Mouse (Mus musculus): ENCODE results near the gene Gm20388. TPM values are rescaled to one million over a fixed set of nuclear protein-coding genes. Genes with fewer than 3 reads are reported as not detected.
"Not testable (repeated sequence)": the region's sequence is repeated elsewhere in the genome, so short reads cannot be mapped to it uniquely, and the experiment has no call there.

Gene Gm20388
- total RNA-seq, 4 experiments from 2014 or later = 0.17 to 15.1 (median 6.6) TPM

DNA sequence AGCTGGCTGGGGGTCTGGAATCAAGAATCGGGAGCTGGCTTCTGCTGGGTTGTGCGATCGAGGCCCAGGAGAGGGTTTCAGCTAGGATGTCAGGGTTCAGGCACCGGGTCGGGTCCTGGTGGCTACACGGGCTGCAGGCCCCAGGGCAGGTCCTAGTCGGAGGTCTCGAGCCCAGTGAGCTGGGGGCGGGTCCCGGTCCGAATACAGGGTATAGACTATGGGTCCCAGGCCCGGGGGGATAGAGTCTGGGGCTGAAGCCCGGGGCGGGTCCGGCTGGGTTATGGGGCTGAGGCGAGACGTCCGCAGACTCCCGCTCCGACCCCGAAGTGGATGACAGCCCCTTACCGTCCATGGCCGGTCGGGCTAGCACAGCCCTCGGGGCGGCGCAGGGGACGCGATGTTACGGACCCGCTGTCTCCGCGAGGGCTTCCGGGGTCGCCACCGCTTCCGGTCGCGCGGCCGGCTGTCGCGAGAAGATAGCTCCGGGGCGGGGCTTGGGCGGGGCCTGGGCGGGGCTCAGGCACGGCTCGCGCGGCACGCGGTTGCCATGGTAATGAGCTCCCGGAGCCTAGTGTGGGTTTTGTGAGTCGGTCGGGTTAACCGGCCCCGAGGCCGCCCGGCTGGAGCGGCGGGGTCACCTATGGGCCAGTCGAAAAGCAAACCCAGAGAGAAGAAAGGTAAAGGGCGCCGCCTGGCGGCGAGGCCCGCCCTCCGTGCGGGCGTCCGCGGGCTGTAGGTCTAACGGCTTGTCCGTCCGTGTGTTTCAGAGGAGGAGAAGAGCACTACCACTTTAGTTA lies 3301.9 kb downstream of the Gm20388 start, which contains the start of the genes Chmp1a and Spata33:
Chmp1a (minus strand) TSS at position 443 of the 797 bp plus-strand sequence.
Spata33 (plus strand) TSS at position 512 of the 797 bp plus-strand sequence.
- peak; percentile 82 to 85 for DNase-seq (ENCODE audit: low spot score in 2 of 2)

- no peak for DNase-seq (ENCODE audit: low spot score in 2 of 2)
These were observed 3302.6 kb downstream of the Gm20388 start for GRCm38 (mm10) chr8:123213118-123213772.

DNA sequence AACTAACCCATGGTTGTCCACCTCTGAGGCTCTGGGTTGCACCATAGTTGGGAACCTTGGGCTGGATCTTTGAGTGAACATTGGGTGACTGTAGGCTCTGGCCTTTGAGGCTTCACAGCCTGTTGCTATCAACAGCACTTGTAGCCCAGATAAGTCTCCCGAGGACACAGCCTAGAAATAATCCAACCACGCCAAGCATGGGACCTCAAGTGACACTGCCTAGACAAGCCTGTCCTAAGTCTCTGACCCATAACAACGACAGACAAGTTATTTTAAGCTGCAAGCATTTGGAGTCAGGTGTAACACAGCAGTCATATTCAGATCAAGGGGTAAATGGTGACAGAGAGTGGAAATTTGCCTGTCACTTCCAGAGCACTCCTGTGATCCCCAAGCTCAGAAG lies 3304.8 kb downstream of the Gm20388 start:
- no peak for DNase-seq (ENCODE audit: low spot score in 2 of 2)

GRCm38 (mm10) chr8:123220917-123221316 lies 3310.3 kb downstream of the Gm20388 start:
- DNase-seq (ENCODE audit: low spot score in 2 of 2) = no peak

- peak; percentile 88 to 93 for DNase-seq (ENCODE audit: low spot score in 2 of 2)
These were observed 3313.9 kb downstream of the Gm20388 start, which contains the start of gene Cdk10 for GRCm38 (mm10) chr8:123224278-123225266. Gene Cdk10, plus strand, starts transcription at chr8:123224842.

DNA sequence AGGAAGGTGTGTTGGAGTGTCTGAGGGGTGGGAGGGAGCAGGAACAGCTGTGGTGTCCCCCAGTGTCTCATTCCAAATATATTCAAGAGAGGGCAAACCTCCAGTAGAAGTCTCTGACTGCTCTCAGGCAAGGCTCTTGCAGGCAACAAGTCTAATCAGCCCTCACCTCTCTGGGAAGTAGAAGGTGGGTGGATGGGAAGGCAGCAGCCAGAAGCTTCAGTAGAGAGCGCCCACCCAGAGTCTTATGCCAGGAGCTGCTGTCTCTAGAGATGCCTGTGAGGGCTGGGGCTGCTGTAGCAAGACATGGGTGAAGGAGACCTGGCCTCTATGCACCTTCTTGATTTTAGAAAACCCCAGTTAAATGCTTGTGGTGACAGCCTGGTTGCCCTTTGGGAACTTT lies 3317.8 kb downstream of the Gm20388 start:
- DNase-seq (ENCODE audit: low spot score in 2 of 2) = no peak

- DNase-seq (ENCODE audit: low spot score in 2 of 2) = not testable (repeated sequence)
These were observed 3319.7 kb downstream of the Gm20388 start for GRCm38 (mm10) chr8:123230326-123230725.

DNA sequence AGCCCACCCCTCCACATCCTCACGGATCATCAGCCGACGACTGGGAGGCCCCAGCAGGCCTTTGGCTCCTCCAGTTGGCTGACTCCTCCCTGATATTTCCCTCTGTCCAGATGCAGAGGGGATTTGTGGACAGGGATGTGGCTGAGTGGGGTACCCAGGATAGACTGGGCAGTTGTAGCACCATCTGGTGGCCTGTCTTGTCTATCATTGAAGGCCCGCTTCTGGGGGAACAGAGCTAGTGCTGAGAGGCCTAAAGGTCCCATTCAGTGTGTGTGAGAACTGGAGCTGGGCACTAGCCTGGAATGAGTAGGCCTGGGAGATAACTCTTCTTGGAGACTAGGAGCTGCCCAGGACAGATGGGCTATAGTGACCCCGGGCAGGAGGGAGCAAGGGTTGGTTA lies 3321.1 kb downstream of the Gm20388 start:
- peak in 1 of 2 experiments; percentile 39 for DNase-seq (ENCODE audit: low spot score in 2 of 2)

DNA sequence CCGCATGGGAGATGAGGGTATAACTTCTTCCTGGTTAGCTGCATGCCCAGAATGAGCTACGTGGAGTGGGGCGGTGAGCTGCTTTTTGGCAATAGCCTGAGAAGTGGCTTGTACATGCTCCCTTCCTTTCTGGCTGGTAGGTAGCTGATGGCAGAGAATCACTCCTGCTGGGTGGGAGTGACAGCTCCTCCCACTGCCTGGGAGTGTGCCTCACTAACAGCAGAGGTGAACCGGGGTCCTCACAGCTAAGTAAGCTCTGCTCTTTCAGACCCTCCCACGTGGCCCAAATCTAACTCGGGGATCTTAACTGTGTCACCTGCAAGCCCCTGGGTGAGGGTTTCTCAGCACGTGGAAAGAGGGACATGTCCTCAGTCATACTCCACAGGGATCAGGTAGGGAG lies 3321.9 kb downstream of the Gm20388 start:
- no peak for DNase-seq (ENCODE audit: low spot score in 2 of 2)

GRCm38 (mm10) chr8:123233300-123233699 lies 3322.7 kb downstream of the Gm20388 start:
- DNase-seq (ENCODE audit: low spot score in 2 of 2) = peak in 1 of 2 experiments; percentile 34

DNA sequence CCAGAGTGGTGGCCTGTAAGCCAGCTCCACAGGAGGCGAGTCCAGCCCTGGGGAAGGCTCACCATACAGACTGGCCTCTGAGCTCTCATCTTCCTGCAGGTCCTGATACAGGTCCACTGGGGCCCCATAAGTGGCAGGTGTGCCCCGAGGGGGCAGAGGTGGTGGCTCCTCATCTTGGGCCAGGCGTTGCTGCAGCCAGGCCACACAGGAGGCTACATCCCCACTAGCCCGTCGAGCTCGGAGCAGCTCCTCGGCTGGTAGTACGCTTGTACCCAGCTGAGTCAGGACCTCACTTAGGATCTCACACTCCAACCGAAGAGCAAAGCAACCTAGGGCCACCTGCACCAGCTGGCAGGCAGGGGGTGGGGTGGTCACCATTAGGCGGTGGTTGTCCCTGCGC lies 3323.1 kb downstream of the Gm20388 start:
- peak in 1 of 2 experiments; percentile 27 for DNase-seq (ENCODE audit: low spot score in 2 of 2)

DNA sequence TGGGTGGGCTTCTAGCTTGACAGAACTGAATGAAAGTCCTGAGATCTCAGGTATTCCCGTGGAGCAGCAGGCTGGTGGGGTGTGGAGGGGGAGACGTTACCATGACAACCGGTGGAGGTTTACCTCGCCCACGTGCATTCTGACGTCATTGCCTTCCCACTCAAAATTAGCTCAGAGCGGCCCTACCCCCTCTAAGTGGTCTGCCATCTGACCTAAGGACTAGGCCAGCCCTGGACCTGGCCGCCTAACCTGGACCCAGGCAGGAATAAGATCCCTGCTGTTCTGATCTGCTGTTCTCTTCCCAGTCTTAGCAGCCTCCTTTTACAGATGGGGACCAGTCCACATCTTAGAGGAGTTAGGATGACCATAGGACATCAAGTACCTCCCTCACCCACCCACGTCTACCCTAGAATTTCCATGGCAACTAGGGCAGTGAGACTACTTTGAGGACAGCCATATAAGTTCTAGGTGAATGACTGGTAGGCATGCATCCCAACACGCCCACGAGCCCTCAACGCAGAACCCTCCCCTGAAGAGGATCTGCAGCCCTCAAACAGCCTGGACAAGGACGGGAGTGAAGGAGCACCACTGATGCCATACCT lies 3324.4 kb downstream of the Gm20388 start:
- DNase-seq (ENCODE audit: low spot score in 2 of 2) = peak; percentile 84

DNA sequence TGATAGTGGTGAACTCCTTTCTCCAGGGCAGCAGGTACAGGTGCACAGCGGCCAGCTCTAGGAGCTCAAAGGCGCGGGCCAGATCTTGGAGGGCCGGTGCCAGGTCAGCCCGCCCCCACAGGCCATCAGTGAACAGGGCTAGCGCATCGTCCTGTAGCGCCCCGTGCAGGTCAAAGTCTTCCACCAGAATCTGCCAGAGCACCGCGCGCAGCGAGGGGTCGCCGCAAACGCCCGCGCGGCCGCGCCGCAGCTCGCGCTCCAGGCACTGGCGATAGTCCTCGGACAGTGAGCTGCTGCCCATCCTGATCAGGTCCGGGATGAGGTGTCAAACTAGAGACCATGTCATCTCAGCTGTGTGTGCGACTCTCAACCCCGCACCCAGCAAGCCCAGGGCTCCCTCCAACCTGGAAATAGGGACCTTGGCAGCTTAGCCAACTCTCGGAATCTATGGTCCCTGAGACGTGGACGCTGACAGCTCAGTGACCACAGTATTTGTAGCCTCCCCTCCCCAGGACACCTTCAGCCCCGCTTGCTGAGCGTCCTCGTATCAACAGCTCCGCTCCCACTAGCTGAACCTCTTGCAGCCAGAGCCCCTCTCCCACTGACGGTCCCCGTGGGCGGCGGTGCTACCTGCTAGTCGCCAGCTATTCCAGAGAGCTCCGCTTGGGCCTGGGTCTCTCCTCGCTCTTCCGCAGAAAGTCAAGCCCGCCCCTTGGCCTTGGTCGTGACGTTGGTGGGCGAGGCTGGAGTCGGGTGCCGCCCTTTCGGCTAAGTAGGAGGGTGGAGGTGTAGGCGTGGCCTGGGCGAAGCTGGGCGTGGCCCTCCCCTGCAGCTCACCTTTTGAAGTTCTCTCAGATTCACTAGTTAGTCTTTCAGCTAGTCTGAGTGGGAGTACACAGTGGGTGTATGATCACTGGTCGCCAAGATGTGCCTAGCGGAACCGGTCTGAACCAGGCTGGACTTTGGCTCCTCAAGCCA lies 3325.2 kb downstream of the Gm20388 start, which contains the start of gene Spata2l:
Spata2l (minus strand) TSS at position 714 of the 978 bp plus-strand sequence.
- DNase-seq (ENCODE audit: low spot score in 2 of 2) = peak; percentile 81

- DNase-seq (ENCODE audit: low spot score in 2 of 2) = no peak
These were observed 3328.8 kb downstream of the Gm20388 start for GRCm38 (mm10) chr8:123239398-123239797.

- no peak for DNase-seq (ENCODE audit: low spot score in 2 of 2)
These were observed 3331.7 kb downstream of the Gm20388 start for GRCm38 (mm10) chr8:123242107-123242923.

DNA sequence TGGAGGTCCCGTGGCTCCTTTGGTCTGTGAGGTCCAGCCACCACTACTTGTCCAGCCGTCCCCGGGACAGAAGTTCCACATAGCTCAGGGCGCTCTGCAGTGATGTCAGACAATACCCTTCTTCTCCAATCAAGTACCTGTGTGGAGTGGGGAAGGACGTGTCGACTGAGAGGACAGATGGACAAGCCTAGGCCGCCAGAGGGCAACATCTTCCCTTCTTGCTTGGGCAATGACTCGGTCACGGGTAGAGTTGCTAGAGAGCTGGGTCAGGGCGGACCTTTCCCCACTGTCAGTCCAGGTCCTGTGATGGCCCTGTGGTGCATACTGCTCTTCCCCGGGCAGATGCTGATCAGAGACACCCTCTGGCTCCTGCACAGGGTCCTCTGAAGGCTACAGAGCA lies 3332.4 kb downstream of the Gm20388 start:
- no peak for DNase-seq (ENCODE audit: low spot score in 2 of 2)

DNA sequence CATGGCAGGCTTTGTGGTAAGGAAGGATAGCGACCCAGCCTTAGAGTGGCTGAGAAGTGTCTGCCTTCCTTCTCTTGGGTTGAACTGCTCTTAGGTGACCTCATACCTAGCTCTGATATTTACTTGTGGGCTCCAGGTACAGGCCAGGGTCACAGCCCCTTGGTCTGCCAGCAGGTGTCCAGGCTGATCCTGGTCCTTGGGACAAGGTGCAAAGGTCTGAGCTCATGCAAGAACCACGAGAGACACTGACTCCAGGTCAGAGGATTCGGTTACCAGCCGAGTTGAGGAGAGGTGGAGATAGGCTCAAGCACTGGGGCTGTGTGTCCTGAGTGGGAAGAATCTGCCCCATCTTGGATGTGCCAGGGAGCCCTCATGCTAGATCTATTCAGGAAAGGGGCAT lies 3333.7 kb downstream of the Gm20388 start:
- DNase-seq (ENCODE audit: low spot score in 2 of 2) = no peak

DNA sequence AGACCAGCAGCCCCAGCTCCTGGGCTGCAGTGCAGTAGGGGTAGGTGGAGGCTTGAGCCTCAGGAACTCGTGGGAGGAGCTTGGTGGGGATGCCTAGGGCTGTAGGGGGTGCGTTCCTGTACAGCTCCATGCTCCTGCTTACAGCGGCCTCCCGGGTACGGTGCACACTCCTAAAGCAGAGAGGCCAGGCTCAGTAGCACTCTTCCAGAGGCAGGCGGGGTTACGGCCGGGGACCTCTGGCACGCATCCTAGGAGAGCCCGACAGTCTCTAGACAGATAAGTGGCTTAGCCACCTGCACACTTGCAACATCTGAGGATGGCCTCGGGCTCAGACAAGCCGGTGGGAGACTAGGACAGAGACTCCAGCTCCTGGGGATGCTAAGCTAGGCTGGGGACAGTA lies 3334.9 kb downstream of the Gm20388 start:
- no peak for DNase-seq (ENCODE audit: low spot score in 2 of 2)

DNA sequence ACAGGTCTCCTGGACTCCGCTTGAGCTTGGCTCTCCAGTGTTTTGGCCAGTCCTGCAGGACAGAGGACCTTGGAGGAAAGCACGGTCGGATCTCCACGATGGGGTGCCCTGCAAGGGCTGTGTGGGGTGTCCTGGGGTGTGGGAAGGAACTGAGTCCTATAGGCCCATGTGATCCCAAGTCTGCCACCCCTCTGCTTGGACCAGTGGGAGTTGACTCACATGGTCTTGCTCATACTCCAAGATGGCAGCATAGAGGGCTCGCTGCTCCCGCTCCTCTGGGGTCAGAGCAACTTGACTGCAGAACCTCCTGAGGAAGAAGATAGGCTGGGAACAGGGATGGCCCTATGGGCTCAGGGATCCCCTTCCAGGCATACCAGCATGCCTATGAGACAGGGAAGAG lies 3337.1 kb downstream of the Gm20388 start:
- no peak for DNase-seq (ENCODE audit: low spot score in 2 of 2)
